Mouse (Mus musculus) gastrocnemius, postnatal 25 days (tissue): Measurements from ENCODE around the gene Ifitm10. TPM values are rescaled to one million over a fixed set of nuclear protein-coding genes. Genes with fewer than 3 reads are reported as not detected.
"Not testable (repeated sequence)": the region's sequence is repeated elsewhere in the genome, so short reads cannot be mapped to it uniquely, and the experiment has no call there.

Experiments
- DNase-seq: peaks from one replicate; pipeline ENCODE4 v3.0.0; 2022
- long read RNA-seq, 2 experiments: library from polyadenylated mRNA; stranded (forward); transcript quantifications; one replicate each; pipeline ENCODE4 v2.0.0; 2021
- total RNA-seq, 2 experiments: library from RNA; stranded (reverse); gene quantifications; 1 replicate in 1 of 2; 2 replicates in 1 of 2; pipeline ENCODE4 v1.2.3; 2021

The Ifitm10 gene
- 1 to 10 TPM; 3.3 to 4.2 TPM for total RNA-seq
- long read RNA-seq, experiment 1, transcript Ifitm10-202 (3 exons, 1,158 nt) = major isoform, 8 of 17 reads
- long read RNA-seq, experiment 1, partial matches to known transcripts = 4 of 17 reads
- long read RNA-seq, experiment 1, other reads (novel, unspliced or antisense) = 5 of 17 reads
- long read RNA-seq, experiment 2, transcript Ifitm10-202 (3 exons, 1,158 nt) = major isoform, 5 of 9 reads
- long read RNA-seq, experiment 2, partial matches to known transcripts = 0 of 9 reads
- long read RNA-seq, experiment 2, other reads (novel, unspliced or antisense) = 4 of 9 reads

DNA sequence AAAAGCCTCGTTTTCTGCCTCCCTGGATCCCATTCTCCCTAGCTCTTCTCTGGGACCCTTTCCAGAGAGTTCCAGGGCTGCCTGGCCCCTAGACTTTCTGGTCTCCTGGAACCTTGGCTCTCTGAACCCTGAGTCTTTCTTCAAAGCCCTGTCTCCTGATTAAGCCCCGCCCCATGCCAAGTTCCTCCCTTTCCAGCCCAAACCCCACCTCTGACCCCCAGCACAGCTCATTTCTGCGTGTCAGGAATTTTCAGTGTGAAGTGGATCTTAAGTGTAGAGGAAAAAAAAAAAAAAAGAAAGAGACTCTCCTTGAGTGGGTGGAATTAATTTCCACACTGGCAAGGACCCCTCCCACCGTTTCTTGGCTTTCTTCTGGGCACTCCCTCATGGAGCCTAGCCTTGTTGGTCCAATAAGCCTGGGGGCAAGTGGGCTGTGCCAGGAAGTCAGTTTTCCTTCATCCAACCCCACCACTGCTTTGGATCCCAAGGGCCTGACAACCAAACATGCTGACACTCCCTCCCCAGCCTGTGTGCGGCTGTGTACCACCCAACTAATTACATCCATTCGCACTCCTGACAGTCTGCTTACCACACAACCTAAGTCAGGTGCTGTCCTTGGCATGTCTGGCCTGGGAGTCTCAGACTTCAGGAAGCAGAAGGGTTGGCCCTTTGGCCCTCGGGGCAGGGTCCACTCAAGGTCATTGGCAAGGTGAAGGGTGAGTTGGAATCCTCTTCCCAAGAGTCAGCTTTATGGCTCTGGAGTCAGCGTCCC, at the start of gene Ifitm10:
Gene Ifitm10 (minus strand): TSS at position 113 of the 772 bp plus-strand sequence.
- no peak for DNase-seq

DNA sequence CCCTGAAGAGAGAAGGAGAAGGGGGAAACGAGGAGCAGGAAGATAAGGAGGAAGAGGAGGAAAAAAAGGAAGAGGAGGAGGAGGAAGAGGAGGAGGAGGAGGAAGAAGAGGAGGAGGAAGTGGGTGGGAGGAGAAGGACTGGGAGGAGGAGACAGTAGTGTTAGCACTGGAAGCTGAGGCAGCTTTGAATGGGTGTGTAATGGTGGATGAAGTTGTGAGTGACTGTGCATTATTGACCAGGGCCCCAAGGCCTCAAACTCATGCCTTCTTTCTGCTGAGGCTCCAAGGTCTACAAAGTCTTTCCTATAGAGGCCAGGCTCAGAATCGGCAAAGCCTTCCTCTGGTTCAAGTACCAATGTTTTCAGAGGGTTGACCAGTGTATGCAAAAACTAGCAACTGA, 48.3 kb upstream of the Ifitm10 start:
- no peak for DNase-seq

DNA sequence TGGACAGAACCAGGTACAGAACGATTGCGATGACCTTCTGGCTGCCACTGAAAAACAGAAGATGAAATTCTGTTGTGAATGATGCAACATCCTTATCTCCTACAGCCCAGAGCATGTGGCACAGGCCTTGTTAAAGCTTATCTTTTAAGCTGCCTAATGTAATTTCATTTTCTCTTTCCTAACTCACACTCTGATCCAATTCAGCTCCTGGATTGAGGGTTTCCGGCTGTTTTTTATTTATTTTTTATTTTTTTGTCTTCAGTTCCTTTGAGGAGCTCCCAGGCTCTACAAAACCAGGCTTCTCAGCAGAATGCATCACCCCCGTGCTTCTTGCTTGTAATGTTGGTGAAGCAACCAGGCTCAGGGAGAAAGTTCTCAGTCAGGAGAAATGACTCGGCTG, 46.3 kb upstream of the Ifitm10 start:
- DNase-seq = no peak

DNA sequence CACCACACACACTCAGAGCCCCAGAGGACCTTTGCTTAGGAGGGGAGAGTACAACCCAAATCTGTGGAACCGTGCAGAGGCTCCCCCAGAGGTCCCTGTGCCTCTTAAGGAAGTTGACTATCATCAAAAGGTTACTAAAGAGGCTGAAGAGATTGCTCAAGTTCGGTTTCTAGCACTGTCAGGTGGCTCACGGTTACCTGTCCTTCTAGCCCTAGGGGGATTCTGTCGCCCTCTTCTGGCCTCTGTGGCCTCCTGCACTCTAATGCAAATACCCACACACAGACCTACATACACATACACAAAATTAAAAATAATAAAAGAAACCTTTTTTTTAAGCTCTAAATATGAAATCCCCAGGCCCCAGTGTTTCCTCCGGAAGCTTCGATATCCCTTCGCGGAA, 45.1 kb upstream of the Ifitm10 start:
- no peak for DNase-seq

DNA sequence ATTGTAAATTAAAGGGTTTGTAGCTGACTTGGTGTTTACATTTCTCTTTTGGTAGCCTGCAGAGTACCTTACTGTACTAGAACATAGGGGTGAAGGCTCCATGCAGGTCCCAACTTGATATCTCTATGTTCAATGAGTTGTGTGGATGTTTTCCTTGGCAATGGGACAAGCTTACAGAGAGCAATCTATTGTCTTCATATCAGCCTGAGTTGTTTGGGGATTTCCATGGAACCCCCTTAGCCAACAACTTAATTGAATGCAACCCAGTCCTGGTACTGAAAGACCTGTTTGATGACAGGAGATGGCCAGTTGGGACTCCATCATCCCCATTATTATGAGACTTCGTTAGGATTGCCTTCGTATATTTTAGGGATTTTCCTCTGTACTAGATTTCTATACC, 44.5 kb upstream of the Ifitm10 start:
- DNase-seq = no peak

DNA sequence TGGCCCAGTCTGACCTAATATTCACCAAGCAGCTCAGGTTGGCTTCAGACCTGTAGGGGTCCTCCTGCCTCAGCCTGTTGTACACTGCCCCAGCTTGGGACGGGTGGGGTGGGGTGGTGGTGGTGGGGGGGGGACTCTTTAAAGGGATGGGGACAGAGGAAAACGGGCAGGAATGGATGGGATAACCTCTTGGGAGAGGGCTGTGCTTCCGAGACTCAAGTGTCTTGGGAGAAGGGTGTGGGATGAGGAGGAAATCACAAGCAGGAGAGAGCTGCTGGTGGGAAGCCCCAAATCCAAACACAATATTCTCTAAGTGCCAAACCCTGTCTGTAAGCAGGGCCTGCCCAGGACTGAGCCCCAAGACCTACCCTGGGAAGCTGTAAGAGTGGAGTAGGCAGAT, 42.7 kb upstream of the Ifitm10 start:
- no peak for DNase-seq

DNA sequence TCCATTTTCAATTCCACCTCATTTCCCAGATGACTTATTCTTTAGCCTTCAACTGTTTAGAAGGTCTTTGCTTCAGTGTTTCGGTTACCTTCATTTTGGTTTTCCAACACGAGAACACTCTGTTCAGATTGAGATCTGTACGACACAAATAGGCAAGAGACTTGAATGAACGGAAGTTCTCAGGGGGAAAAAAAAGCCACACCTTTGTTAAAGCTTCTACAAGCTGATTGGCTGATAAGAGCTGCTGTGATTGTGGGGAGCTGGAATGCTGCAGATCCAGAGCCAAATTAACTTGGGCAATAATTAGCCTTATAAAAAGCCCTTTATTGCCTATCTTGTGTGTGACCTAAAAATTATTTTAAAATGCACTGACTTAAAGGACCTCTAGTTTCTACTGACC, 41.8 kb upstream of the Ifitm10 start:
- DNase-seq = no peak

DNA sequence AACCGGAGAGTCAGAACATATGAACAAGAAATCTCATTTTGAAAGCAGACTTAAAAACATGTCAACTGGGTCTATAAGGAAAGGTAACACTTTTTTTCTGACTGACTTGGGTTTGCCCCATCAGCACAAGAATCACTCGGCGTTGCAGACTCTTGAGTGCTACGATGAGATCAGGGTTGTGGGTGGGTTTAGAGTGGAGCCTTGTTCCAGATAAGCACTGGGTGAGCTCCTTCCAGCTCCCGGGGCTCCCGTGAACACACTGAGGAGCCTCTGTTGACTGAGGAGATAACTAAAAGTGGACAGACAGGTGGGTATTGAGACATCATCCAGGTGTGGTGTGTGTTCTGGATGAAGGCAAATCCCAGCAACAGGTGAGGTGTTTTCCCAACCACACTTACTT, 39.7 kb upstream of the Ifitm10 start:
- no peak for DNase-seq

DNA sequence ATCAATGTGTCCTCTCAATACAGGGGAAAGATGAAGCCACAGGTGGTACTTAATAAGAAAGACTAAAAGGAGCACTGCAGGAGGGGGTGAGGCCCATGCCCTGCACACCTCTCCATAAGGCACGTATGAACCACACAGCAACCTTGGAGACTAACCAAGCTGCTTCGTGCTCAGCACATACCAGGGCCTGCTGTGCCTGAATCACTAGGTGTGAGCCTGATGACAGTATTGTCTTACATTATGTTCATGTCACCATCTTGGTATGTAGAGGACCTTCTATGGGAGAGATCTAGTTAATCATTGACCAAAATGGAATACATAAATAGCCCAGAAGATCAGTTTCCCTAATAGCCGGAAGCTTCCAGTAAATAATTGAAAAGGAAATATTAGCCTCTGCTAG, 36.0 kb upstream of the Ifitm10 start:
- DNase-seq = no peak

DNA sequence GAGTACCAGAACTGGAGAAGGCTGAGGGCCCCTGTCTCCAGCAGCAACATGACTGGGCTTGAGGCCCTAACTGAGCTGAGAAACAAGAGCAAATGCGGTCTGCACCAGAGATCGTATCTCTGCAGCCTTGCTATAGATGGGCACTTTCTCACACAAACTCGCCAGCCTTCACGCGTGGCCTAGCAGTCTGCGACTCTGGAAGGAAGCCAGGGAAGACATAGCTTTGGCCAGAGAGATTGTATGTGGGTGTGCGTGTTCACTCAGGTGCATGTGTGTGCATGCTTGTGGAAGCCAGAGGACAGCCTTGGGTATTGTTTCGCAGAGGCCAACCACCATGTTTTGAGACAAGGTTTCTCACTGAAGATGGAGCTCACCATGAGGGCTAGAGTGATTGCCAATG, 35.1 kb upstream of the Ifitm10 start:
- no peak for DNase-seq

DNA sequence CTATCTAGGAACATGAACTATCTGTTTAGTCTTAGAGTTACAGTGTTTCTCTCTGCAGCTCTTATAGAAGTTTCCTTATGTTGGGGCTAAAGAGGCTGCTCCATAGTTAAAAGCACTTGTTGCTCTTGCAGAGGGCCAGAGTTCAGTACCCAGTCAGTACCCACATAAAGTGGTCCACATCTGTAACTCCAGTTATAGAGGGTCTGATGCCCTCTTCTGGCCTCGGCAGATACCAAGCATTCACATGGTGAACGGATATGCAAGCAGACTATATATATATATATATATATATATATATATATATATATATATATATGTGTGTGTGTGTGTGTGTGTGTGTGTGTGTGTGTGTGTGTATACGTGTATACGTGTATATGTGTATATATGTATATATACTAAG, 34.4 kb upstream of the Ifitm10 start:
- DNase-seq = no peak

DNA sequence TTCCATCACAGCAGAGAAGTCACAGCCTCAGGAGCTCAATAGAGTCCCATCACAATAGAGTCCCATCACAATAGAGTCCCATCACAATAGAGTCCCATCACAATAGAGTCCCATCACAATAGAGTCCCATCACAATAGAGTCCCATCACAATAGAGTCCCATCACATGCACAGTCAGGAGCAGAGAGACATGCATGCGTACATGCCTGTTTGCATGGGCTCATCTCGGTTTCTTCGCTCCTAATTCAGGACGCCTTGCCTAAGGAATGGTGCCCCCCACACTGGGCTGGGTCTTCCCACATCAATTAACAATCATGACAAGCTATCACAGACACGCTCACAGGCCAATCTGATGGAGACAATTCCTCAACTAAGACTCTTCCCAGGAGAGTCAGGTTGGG, 31.6 kb upstream of the Ifitm10 start:
- not testable (repeated sequence) for DNase-seq

DNA sequence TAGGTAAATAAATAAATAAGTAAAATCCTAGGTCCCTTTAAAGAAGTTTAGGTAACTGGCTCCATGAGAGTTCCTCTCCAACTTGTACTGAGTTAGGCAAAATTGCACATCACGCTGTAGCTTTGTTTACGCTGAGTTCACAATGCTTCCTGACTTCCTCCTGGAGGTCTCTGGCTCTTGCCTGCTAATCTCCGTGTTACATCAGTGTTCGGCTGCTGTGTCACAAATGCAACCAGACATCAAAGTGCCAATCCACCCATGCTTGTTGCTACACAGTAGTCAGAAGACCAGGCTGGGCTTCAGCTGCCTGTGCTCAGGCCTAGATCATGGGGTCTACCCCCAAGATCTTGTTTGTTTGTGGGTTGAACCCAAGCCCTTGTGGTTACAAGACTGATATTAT, 30.0 kb upstream of the Ifitm10 start:
- no peak for DNase-seq

DNA sequence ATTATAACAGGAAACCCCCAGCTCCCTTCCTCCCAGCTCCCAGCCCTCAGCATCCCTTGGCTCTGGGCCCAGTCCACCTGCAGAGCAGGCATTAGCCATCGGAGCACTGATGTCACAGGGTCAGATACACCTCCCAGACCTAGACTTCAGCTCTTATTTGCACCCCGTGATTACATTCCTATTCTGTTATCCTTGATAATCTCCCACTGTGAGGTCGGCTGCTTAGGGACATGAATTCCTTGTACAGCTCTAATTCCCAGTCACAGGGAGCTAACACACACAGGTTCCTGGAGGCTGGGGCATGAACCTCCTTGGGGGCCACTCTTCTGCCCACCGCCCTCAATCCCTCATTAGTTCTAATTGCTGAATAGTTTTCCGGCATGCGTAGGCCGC, 27.2 kb upstream of the Ifitm10 start:
- DNase-seq = no peak

DNA sequence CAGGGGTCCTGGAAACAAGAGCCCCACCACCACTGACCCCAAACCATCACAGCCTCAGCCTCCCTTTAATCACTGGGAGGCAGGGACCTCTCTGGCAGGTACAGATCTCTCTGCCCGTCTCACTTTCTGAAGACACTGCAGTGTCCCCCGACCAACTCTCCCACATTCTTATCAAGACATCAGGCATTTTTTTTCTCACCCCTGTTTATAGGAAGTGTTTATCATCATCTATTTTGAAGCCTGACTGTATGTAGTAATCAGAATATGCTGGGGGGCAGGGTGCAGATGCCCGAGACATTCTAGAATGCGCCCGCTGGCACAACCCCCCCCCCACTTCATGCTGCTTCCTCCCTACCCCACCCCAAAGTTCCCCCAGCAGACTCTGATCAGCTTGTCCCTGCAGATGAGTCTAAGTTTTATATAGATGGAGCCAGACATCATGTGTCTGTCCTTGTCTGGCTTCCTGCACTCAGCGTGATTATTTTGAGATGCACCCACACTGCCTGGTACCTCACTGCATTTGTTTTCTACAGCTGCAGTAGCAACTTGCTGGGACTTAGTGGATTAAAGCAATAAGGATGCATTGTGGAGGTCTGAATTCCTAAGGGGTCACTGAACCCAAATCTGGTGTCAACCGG, 26.7 kb upstream of the Ifitm10 start:
- DNase-seq = no peak

DNA sequence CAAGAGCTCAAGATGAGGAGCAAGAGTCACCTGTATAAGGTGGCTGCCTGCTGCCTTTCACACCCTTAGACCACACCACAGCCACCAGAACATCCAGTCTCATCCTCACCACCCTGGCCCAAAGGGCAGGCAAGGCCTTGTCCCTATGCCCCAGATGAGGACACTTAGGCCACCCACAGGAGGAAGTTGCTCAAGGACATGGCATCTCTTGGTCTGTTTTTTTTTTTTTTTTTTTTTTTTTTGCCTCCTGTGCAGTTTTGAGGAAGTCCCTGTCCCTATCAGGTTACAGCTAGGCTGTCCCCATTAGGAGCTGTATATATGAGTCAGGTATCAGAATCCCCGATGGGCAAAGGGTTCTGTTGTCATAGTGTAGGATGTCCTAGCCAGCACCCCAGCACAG, 25.7 kb upstream of the Ifitm10 start:
- DNase-seq = no peak

DNA sequence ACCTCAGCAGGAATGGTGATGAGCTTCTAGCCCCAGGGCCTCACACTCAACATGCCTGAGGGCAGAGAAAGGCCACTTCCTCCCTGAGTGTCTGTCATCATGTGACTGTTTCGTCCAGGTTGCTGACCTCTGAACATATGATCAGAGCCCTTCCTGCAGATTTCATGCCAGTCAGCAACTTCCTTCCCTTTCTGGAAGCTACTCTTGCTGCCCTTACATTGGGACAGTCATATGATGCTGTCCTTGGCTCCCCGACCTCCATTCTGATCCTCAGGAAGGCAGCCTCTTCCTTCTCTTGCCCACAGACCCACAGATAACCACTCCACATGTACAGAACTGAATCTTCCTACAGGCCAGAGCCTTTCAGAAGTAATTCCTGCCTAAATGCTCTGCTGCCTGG, 24.5 kb upstream of the Ifitm10 start:
- no peak for DNase-seq

DNA sequence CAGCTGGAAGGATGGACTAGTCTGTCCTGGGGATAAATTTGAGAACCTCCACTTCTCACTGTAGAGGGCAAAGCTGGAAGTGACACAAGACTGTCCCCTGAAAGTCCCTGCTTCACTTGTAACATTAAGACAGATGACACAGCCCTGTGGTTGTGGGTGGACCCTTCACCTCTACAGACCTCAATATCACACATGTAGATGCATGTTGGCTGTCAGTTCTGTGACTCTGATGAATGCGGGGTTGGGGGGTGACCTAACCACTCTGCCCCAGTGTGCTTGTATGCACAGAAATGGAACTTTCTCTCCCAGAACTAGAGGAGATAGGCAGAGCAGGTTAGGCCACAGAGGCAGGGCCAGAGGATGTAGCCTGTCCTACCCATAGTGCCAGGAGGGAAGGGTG, 23.1 kb upstream of the Ifitm10 start:
- no peak for DNase-seq

DNA sequence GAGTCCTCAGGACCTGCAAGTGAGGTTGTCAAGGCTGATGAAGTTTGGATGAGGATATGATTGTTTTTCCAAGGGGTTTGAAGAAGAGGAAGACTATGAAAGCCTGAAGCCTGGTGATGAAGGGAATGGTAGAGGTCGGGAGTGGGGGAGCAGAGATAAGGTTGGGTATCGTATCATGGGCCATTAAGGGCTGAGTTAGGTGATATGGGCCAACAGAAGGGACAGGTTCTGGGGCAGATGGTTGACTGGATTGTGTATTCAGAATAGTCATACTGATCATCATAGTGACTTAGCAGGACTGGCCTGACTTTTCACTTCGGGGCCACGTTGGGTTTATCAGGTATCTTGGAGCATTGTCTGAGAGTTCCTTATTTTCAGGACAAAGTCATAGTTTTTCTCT, 21.9 kb upstream of the Ifitm10 start:
- DNase-seq = no peak

DNA sequence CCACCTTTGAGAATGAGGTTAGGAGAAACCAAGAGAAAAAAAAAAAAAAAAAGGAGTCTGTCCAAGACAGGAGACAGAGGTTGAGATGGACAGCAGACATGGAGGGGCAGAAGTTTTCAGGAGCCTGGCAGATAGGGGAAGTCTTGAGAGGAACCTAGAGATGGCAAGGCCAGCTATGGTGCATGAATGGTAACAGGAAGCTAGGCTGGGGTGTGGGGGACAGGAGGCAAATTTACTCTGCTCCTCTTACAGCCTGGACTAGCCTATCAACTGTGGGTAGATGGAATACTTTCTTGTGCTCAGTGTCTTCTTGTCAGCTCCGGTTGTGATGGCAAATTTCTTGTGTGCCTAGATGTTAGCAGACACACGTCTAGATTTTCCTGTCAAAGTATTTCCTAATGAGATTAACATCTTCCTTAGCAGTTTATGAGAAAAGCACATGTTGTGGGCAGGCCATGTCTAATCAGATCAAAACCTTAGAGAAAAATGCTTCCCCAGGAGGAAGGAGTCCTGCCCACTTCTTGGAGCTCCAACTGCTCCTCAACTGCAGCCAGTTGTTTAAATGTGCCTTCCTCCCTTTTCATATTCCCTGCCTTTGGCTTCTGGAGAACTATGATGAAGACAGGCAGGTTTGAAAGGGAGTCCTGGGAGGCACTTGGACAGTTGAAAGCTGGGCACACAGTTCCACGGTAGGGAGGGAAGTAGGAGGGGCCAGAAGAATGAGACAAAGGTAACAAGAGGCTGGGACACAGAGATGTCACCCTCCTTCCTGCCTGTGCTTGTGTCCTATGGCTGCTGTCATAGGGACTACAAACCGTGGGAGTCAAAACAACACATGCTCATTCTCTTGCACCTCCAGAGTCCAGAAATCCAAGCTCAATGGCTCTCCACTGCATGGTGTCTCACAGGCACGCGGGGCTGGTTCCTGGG, 21.0 kb upstream of the Ifitm10 start:
- no peak for DNase-seq

DNA sequence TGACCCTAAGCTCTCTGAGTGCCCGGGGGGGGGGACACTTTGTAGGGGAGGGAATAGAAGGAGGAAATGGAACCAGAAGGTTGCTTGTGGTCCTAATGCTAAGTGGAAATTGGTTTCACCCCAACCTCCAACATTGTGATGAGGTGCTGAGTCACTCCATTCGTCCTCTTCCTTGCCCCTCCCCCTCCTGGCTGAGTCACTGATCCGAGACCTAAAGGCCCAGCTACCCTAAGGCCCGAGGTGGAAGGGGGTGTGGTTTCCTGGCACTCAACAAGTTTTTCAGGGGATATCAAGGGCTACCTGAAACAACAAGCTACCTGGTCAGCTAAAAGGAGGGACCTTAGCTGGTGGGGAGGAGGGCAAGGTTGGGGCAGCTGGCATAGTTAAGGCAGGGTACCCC, 19.6 kb upstream of the Ifitm10 start:
- no peak for DNase-seq

DNA sequence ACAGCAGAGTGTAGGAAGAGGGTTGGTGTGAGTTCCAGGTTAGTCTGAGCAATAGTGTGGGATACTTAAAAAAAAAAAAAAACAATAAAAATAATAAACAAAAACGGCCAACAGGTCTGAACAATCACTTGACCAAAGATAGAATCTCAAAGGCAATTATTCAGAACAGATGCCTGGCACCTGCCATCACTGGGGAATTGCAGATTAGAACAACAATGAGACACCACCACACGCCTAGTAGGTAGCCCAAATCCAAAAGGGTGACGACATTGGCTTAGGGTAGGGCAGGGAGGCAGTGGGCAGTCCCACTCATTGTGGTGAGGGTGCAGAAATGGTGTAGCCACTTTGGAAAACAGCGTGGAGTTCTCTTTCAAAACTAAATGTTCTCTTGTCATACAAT, 18.1 kb upstream of the Ifitm10 start:
- DNase-seq = no peak

DNA sequence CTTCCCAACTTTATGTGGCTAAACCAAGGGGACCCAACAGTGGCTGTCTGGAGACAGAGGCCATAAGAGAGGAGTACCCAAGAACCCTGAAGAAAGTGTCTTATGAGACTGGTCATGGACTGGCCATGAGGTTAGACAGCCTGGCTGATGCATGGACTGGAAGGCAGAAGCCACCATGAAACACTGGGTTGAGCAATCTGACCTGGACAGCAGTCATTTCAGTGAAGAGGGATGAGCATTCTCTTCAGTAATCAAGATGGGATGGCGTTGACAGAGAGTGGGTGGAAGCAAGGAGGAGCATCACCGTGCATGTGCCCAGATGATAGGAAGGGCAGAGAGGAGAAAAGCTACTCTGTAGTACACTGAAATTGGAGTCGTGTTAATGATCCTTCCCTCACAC, 17.6 kb upstream of the Ifitm10 start:
- DNase-seq = no peak
